Mouse (Mus musculus): Measurements from ENCODE around the gene Myo18a. TPM values are rescaled to one million over a fixed set of nuclear protein-coding genes. Genes with fewer than 3 reads are reported as not detected.

The Myo18a gene
- polyA plus RNA-seq, 1 experiment from 2014 or later = 54.4 TPM

DNA sequence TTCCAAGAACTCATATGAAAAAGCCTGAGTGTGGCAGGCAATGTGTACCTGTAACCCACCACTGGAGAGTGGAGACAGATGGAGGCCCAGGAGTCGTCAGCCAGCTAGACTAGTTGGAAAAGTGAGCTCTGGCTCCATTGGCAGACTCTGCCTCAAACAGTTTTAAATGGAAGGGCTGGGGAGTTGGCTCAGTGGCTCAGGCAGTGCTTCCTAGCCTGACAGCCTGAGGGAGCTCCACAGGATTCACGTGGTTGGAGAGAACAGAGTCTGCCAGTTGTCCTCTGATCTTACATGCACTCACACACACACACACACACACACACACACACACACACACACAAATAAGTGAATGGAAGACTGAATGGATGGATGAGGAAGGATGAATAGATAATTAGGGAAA, 43.2 kb downstream of the Myo18a start:
- Histone ChIP-seq H3K27me3 (no peaks in the 10 kb centered on the region), H3K36me3 (no peaks in the 10 kb centered on the region), H3K27ac (no peak overlapping the region), H3K9me3 (no peaks in the 10 kb centered on the region), H3K4me3 (replicated peaks) (no peak overlapping the region), H3K9ac (replicated peaks) (no peak overlapping the region), H3K4me2 (replicated peaks) (no peak overlapping the region), H3K4me1 (replicated peaks) (peaks cover 46% of the 10 kb centered on the region)
- no peak for ATAC-seq
- 21% methylated on average over 2 of the region's 2 CpGs for WGBS

DNA sequence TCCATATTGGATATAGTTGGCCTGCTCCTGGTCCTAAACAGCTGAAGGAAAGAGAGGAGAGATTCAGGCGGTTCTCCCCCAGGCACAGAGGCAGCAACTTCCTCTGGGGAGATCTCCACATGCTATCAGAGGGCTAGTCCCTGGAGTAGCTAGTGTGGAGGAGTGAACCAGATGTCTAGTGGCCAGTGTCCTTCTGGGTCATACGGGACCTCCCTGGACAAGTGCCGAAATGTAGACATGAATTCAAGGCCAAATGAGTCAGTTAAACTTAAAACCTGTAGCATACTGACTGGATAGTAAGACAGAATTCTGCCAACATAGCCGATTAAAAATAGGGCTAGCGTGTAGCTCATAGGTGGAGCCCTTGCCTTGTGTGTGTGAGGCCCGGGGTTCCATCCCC, 43.8 kb downstream of the Myo18a start:
- no peak overlapping the region for H3K4me3 ChIP-seq (replicated peaks)
- H3K4me2 ChIP-seq (replicated peaks) = no peak overlapping the region
- H3K9ac ChIP-seq (replicated peaks) = no peak overlapping the region
- no peaks in the 10 kb centered on the region for H3K27me3 ChIP-seq
- H3K9me3 ChIP-seq = no peaks in the 10 kb centered on the region
- WGBS = 87% methylated on average over 6 of the region's 6 CpGs
- H3K27ac ChIP-seq = no peak overlapping the region
- peaks cover 42% of the 10 kb centered on the region for H3K4me1 ChIP-seq (replicated peaks)
- ATAC-seq = no peak
- no peaks in the 10 kb centered on the region for H3K36me3 ChIP-seq

DNA sequence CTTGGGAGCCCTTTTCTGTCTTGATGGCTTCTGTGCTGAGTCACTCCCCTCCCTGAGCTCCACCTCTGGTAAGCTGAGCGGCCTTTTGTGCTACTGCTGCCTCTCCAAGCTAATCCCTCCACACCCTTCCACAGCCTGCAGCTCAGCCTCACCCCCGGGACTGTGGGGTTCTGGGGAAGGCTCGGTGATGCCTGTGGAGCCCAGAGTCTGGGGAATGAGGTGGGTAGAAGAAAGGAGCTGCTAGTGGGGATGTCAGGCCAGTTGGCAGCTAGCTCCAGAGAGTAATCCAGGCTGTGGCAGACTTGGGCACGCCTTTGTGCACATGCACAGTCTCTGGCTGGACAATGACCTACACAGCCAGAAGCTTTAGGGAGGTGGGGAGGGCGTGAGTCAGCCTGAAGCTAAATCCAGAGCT, 45.0 kb downstream of the Myo18a start:
- Histone ChIP-seq H3K27me3 (no peaks in the 10 kb centered on the region), H3K36me3 (0 out of 2 replicates have a peak, but pooled peaks cover 7% of the 10 kb centered on the region), H3K9me3 (no peaks in the 10 kb centered on the region), H3K4me3 (replicated peaks) (no peak overlapping the region), H3K27ac (peak overlapping the region; percentile 42), H3K4me2 (replicated peaks) (no peak overlapping the region), H3K9ac (replicated peaks) (no peak overlapping the region; the same call in 1 of the 2 replicates), H3K4me1 (replicated peaks) (peaks cover 38% of the 10 kb centered on the region)
- ATAC-seq = peak; percentile 57
- 6% methylated on average over 5 of the region's 5 CpGs for WGBS

DNA sequence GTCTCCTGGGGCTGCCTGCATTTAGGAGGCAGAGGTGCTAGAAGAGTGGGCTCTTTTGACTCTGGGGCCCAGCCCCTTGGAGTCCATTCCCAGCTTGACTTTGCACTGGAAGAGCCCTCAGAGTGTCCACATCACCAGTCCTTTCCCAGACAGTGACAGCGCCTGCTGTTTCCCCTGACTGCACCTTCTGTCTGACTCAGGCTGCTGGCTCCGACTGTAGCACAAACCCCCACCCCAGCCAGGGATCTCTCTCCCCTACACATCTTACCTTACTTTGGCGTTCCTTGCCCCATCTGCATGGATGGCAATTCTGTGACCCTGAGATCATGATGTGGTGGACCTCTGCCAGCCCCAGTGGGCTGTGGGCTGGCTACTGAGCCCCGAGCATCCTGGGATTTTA, 46.2 kb downstream of the Myo18a start:
- Histone ChIP-seq H3K27me3 (no peaks in the 10 kb centered on the region), H3K4me3 (replicated peaks) (no peak overlapping the region), H3K36me3 (0 out of 2 replicates have a peak, but pooled peaks cover 7% of the 10 kb centered on the region), H3K4me1 (replicated peaks) (peaks cover 38% of the 10 kb centered on the region), H3K27ac (no peak overlapping the region), H3K9me3 (no peaks in the 10 kb centered on the region), H3K9ac (replicated peaks) (no peak overlapping the region), H3K4me2 (replicated peaks) (no peak overlapping the region)
- 63% methylated on average over 4 of the region's 4 CpGs for WGBS
- ATAC-seq = no peak

DNA sequence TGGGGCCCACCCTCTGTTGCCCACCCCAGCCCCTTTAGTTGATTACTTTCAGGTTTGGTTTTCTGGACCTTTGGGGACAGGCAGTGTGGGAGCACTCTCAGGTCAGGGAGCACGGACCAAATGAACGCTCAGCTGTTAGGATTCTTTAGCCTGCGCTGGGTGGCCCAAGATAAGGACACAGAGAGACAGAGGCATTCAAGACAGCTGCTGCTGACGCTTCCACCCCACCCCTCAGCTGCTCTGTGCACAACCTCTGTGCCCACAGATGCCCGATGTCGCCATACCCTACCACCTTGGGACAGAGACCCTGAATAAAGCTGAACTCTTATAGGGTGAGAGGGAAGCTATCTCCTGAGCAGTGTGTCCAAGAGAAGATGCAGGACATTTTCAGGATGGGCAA, 47.0 kb downstream of the Myo18a start:
- Histone ChIP-seq H3K4me3 (replicated peaks) (no peak overlapping the region), H3K27me3 (no peaks in the 10 kb centered on the region), H3K36me3 (0 out of 2 replicates have a peak, but pooled peaks cover 7% of the 10 kb centered on the region), H3K9me3 (no peaks in the 10 kb centered on the region), H3K9ac (replicated peaks) (no peak overlapping the region), H3K4me1 (replicated peaks) (peaks cover 37% of the 10 kb centered on the region), H3K27ac (no peak overlapping the region), H3K4me2 (replicated peaks) (no peak overlapping the region)
- WGBS = 89% methylated on average over 6 of the region's 6 CpGs
- ATAC-seq = no peak

DNA sequence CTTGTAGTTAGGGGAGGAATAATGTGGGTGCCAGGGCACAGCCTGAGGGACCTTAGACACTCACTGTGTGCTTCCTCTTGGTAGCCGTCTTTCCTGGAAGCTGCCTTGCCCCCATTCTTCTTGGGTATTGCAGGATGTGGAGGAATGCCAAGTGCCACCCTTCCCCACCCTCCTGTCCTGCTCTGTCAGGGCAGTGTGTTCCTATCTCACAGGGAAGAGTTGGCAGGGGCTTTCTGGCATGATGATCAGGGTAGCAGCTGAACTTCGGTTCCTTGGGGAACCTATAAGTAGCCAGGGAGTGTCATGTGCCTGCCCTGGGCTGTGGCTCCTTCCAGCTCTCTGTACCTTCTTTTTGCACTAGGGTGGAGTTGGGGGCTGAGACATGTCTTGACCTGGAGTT, 50.9 kb downstream of the Myo18a start:
- H3K4me1 ChIP-seq (replicated peaks) = peaks cover 5% of the 10 kb centered on the region; the same call in 1 of the 2 replicates
- no peaks in the 10 kb centered on the region for H3K27me3 ChIP-seq
- H3K4me2 ChIP-seq (replicated peaks) = no peak overlapping the region
- no peak overlapping the region for H3K27ac ChIP-seq
- ATAC-seq = no peak
- 83% methylated on average over 2 of the region's 2 CpGs for WGBS
- H3K36me3 ChIP-seq = peaks cover 25% of the 10 kb centered on the region
- no peak overlapping the region for H3K4me3 ChIP-seq (replicated peaks)
- H3K9me3 ChIP-seq = no peaks in the 10 kb centered on the region
- H3K9ac ChIP-seq (replicated peaks) = no peak overlapping the region

DNA sequence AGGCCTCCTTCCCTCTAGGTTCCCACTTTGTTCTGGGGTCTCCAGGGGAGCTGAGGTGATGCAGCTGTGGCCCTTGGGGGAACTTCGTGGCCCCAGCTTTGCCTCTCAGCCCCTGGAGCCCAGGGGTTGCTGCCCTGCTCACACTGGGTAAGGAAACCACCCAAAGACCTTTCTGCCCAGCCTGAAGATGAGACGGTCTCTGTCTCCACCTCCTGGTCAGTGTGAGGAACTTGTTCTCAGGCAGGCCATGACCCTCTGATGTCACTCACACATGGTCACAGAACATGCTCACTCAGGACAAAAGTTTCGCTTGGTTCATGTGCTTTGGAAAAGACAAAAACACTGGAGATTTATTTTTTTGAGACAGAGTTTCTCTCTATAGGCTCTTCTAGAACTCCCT, 53.0 kb downstream of the Myo18a start:
- no peaks in the 10 kb centered on the region for H3K9me3 ChIP-seq
- no peaks in the 10 kb centered on the region for H3K27me3 ChIP-seq
- peaks cover 44% of the 10 kb centered on the region for H3K36me3 ChIP-seq
- H3K27ac ChIP-seq = no peak overlapping the region
- WGBS = 28% methylated on average over 3 of the region's 3 CpGs
- H3K4me1 ChIP-seq (replicated peaks) = no peaks in the 10 kb centered on the region
- ATAC-seq = peak; percentile 46; the same call in 1 of the 2 replicates
- no peak overlapping the region for H3K9ac ChIP-seq (replicated peaks)
- H3K4me3 ChIP-seq (replicated peaks) = no peak overlapping the region
- no peak overlapping the region for H3K4me2 ChIP-seq (replicated peaks)

DNA sequence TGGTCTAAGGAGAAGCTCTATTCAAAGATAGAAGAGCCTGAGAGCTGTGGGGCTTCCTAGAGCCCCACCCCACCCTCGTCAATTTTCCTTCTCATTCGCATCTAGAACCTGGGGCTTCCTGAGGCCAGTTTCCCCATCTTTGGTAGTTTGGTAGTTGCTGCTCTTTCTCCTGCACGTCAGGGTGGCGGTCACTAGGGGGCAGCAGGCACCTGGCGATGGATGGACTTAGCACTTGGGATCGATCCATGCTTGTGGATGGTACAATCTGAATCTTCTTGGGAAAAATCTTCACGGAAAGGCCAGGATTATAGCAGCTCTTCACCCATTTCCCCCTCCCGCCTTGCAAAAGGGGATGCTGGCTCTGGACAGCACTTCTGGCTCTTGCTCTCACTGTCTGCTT, 58.6 kb downstream of the Myo18a start:
- peaks cover 22% of the 10 kb centered on the region for H3K4me1 ChIP-seq (replicated peaks)
- H3K27ac ChIP-seq = no peak overlapping the region
- H3K36me3 ChIP-seq = peaks cover 69% of the 10 kb centered on the region
- H3K4me2 ChIP-seq (replicated peaks) = no peak overlapping the region
- H3K4me3 ChIP-seq (replicated peaks) = no peak overlapping the region
- no peaks in the 10 kb centered on the region for H3K27me3 ChIP-seq
- no peaks in the 10 kb centered on the region for H3K9me3 ChIP-seq
- H3K9ac ChIP-seq (replicated peaks) = no peak overlapping the region
- WGBS = 11% methylated on average over 8 of the region's 8 CpGs
- no peak for ATAC-seq

DNA sequence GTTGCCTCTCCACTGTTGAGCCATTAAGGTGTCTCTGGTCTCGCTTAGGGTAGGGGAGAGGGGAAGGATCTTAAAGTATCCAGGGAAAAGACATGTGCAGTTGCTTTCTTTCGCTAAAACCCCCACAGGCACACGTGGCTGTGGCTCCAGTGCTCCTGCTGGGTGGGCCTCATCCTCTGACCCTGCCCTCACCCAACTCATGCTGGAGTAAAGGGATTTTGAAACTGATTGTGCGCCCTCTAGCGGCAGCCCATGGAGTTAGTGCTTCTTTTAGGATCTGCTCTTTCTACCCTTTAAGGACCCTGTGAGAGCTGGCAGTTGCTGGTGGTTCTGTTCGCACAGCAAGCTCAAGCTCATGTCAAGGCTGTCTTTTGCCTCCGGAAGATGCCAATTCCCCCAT, 59.7 kb downstream of the Myo18a start:
- Histone ChIP-seq H3K4me1 (replicated peaks) (peaks cover 31% of the 10 kb centered on the region), H3K27me3 (no peaks in the 10 kb centered on the region), H3K4me2 (replicated peaks) (no peak overlapping the region), H3K9ac (replicated peaks) (0 out of 2 replicates have a peak overlapping the region, but pooled peaks have one; percentile 10), H3K36me3 (peaks cover 67% of the 10 kb centered on the region), H3K9me3 (no peaks in the 10 kb centered on the region), H3K27ac (no peak overlapping the region), H3K4me3 (replicated peaks) (no peak overlapping the region)
- no peak for ATAC-seq
- WGBS = 13% methylated on average over 7 of the region's 7 CpGs

DNA sequence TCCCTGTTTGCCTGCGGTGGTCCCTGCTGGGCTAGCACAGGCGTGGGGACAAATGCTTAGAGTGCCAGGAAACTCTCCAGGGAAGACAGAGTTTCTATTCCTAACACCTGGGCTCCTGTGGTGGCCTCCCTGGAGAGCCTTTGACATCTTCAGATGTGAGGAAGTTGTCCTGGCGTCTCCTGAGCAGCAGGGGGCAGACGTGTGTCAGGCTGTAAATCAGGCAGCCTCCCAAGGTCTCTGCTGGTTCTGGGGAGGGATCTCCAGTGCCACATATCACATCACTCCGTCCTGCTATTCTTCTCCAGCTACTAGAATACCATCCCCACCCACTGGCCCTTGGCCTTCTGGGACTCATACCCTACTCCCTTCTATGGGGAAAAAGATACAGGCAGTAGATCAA, 62.8 kb downstream of the Myo18a start:
- 3% methylated on average over 5 of the region's 5 CpGs for WGBS
- Histone ChIP-seq H3K4me1 (replicated peaks) (peaks cover 49% of the 10 kb centered on the region), H3K27me3 (no peaks in the 10 kb centered on the region), H3K27ac (peak overlapping the region; percentile 56), H3K9me3 (no peaks in the 10 kb centered on the region), H3K4me3 (replicated peaks) (no peak overlapping the region), H3K4me2 (replicated peaks) (no peak overlapping the region), H3K9ac (replicated peaks) (0 out of 2 replicates have a peak overlapping the region, but pooled peaks have one; percentile 12), H3K36me3 (peaks cover 65% of the 10 kb centered on the region)
- peak; percentile 37; the same call in 1 of the 2 replicates for ATAC-seq

DNA sequence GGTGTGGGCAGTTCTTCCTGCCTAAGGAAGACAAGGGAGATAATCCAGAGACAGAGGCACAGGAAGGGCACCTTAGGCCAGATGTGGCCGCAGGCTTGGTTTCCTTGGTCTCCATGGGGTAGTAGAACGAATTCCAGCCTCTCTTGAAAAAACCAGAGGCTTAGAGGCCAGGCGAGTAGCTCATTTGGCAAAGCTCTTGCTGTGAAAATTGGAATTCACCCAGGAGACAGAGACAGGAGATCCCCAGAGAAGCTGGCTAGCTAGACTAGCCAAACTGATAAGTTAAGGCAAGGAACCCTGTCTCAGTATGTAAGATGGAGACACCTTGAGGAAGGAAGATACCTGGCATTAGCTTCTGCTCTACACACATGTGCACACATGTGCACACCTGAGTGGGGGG, 63.3 kb downstream of the Myo18a start:
- ATAC-seq = no peak
- H3K9me3 ChIP-seq = no peaks in the 10 kb centered on the region
- H3K9ac ChIP-seq (replicated peaks) = 0 out of 2 replicates have a peak overlapping the region, but pooled peaks have one; percentile 12
- H3K4me1 ChIP-seq (replicated peaks) = peaks cover 51% of the 10 kb centered on the region
- peaks cover 63% of the 10 kb centered on the region for H3K36me3 ChIP-seq
- H3K27ac ChIP-seq = peak overlapping the region; percentile 56
- no peak overlapping the region for H3K4me2 ChIP-seq (replicated peaks)
- WGBS = 34% methylated on average over 3 of the region's 3 CpGs
- H3K27me3 ChIP-seq = no peaks in the 10 kb centered on the region
- no peak overlapping the region for H3K4me3 ChIP-seq (replicated peaks)

DNA sequence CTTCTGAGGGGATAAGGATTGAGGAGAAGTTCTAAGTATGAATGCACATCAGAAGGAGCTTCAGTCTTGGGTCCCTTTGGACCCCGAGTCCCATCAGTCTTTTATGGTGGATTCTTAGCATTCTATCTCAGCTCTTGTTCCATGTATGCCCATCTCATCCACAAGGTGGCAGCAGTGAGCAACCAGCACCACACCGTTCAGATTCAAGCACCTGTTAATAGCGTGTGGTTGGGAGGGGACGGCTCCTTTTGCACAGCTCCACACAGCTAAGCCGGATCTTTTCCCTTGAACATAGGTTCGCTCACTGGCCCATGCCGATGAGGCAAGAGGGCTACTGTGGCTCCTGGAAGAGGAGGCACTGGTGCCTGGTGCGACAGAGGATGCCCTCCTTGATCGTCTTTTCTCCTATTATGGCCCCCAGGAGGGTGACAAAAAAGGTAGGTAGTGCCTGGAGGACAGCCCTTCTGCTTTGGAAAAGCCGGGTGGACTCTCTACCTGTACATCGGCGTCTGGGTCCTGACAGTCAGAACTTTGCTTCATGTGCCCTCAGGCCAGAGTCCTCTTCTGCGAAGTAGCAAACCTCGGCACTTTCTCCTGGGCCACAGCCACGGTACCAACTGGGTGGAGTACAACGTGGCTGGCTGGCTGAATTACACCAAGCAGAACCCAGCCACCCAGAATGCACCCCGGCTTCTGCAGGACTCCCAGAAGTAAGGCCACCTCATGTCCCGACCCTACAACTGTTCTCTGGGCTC, 64.4 kb downstream of the Myo18a start:
- H3K4me2 ChIP-seq (replicated peaks) = no peak overlapping the region
- no peaks in the 10 kb centered on the region for H3K9me3 ChIP-seq
- no peak overlapping the region for H3K9ac ChIP-seq (replicated peaks)
- peak; percentile 59 for ATAC-seq
- H3K4me3 ChIP-seq (replicated peaks) = no peak overlapping the region
- no peaks in the 10 kb centered on the region for H3K27me3 ChIP-seq
- peaks cover 51% of the 10 kb centered on the region for H3K4me1 ChIP-seq (replicated peaks)
- peaks cover 71% of the 10 kb centered on the region for H3K36me3 ChIP-seq
- H3K27ac ChIP-seq = no peak overlapping the region
- 54% methylated on average over 18 of the region's 18 CpGs for WGBS
